Mouse (Mus musculus): ENCODE data around the gene Arhgap30. TPM values are rescaled to one million over a fixed set of nuclear protein-coding genes. Genes with fewer than 3 reads are reported as not detected.
A peak's percentile ranks its signal among the peaks of the same experiment; 100 is the strongest.

Arhgap30 gene
- polyA plus RNA-seq, 1 experiment from 2014 or later: 1.1 TPM

DNA sequence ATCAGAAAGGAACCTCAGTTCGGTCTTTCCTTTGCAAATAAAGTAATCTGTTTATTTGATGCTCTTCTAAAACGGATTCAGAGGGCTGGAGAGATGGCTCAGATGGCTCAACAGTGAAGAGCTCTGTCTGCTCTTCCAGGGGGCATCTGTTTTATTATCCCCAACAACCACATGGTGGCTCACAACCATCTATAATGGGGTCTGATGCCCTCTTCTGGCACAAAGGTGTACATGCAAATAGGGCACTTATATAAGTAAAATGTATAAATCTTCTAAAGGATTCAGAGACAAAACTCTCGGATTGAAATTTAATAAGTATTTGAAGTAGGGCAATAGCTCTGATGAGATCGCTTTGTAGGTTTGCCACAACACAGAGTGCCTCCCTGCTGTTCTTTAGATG lies 30.3 kb upstream of the Arhgap30 start:
- Histone ChIP-seq H3K4me1 (peaks cover 11% of the 10 kb centered on the region; the same call in 1 of the 2 replicates), H3K4me3 (no peak overlapping the region), H3K27me3 (no peaks in the 10 kb centered on the region), H3K9ac (no peak overlapping the region), H3K9me3 (no peaks in the 10 kb centered on the region), H3K4me2 (replicated peaks) (no peak overlapping the region), H3K36me3 (peaks cover 20% of the 10 kb centered on the region), H3K27ac (no peak overlapping the region)
- 74% methylated on average over 4 of the region's 4 CpGs for WGBS
- no peak for ATAC-seq (ENCODE audit: insufficient number of reproducible peaks, insufficient read depth, low FRiP score, low TSS enrichment)

DNA sequence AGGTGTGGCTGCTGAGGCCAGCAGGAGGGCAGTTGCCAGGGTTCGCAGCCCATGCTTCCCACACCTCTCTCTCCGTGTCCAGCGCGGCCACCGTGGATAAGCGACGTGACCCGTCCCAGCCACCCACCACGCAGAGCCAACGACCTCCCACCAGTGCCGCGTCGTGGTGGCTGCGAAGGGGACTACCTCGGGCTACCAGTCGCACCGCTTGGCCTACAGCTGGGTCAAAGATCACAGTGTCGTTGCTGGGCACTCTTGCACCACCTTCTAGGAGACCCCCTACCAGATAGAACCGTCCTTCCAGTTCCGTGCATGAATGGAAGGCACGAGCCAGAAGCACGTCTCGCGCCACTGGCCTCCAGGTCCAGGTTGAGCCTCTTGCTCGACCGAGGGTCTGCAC lies 28.5 kb upstream of the Arhgap30 start:
- ATAC-seq (ENCODE audit: insufficient number of reproducible peaks, insufficient read depth, low FRiP score, low TSS enrichment): peak; percentile 54; the same call in 1 of the 2 replicates
- Histone ChIP-seq H3K27me3 (no peaks in the 10 kb centered on the region), H3K27ac (0 out of 2 replicates have a peak overlapping the region, but pooled peaks have one; percentile 26), H3K4me2 (replicated peaks) (peak overlapping the region; percentile 72), H3K4me1 (peaks cover 11% of the 10 kb centered on the region; the same call in 1 of the 2 replicates), H3K4me3 (peak overlapping the region; percentile 52), H3K9ac (peak overlapping the region; percentile 67), H3K36me3 (peaks cover 20% of the 10 kb centered on the region), H3K9me3 (no peaks in the 10 kb centered on the region)
- WGBS: 7% methylated on average over 22 of the region's 26 CpGs

DNA sequence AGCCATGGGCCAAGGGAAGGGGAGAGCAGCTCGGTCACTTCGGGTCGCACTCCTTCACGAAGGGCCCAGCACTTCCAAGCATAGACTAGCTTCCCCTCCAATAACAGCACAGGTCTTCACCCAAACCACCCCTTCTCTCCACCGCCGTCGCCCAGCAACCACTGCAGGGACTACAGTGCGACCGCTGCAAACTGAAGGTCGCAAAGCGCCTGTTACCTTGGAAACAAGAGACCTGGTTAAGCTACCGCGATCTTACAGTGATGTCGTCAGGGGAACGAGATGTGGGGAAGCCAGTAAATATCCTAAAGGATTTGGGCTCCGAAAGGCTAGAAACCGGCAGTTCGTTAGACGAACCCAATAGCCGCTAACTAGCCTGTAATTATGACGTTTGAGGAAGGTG lies 28.1 kb upstream of the Arhgap30 start, which contains the start of gene Klhdc9:
Gene Klhdc9 (minus strand): TSS at position 143 of the 400 bp plus-strand sequence.
- WGBS: under 1% methylated on average over 21 of the region's 21 CpGs
- peak within 1 kb of the TSS; percentile 63; the same call in 1 of the 2 replicates for H3K27ac ChIP-seq
- peak within 1 kb of the TSS; percentile 72 for H3K4me2 ChIP-seq (replicated peaks)
- peaks cover 20% of the 10 kb centered on the region for H3K36me3 ChIP-seq
- ATAC-seq (ENCODE audit: insufficient number of reproducible peaks, insufficient read depth, low FRiP score, low TSS enrichment): peak; percentile 92
- peak within 1 kb of the TSS; percentile 52 for H3K4me3 ChIP-seq
- H3K9ac ChIP-seq: peak within 1 kb of the TSS; percentile 67
- no peaks in the 10 kb centered on the region for H3K9me3 ChIP-seq
- peaks cover 11% of the 10 kb centered on the region; the same call in 1 of the 2 replicates for H3K4me1 ChIP-seq
- H3K27me3 ChIP-seq: no peaks in the 10 kb centered on the region

DNA sequence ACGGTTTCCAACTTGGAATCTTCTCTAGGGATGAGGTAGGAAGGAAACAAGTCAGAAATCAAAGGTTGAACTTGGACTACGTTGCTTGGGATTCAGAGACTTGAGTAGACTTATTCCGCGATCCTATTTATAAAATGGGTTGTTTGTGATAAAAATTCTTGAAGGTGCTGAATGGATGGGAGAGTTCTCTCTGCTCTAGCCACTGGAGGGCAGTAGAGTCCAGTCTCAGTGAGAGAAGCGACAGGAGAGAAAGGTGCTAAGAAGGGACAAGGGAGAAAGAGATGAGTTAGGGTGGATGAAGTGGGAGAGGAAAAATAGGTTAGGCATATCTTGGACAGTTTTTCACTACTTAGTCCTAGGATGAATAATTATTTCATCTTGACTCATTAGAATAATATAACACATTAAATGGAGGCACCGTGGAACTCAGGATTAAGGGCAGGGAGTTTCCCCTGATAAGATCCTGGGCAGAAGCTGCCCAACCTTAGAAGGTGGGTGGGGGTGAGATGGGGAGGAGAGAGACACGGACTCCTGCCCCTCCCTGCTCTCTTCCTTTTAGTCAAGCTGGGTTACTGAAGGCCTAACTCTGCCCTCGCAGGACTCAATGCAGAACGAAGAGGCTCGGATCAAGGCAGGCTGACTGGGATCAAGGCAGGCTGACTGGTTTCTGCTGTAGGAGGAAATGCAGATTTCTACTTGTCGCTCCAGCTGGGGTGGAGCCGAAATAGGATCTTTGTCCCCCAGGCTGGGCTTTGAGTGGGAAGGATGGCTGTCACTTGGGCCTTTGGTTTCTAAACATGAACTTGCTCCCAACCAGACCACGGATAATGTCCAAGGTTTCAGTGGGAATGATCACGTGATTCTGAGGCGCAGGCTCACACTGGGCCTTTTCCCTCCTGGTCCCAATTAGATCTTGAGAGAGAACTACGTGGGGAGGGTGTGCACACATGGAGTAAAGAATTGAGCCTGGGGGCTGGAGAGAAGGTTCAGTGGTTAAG lies 27.3 kb upstream of the Arhgap30 start:
- H3K9me3 ChIP-seq: no peaks in the 10 kb centered on the region
- WGBS: 23% methylated on average over 16 of the region's 16 CpGs
- H3K9ac ChIP-seq: peak overlapping the region; percentile 67
- no peaks in the 10 kb centered on the region for H3K27me3 ChIP-seq
- no peak; the same call in 1 of the 2 replicates for ATAC-seq (ENCODE audit: insufficient number of reproducible peaks, insufficient read depth, low FRiP score, low TSS enrichment)
- H3K4me2 ChIP-seq (replicated peaks): peak overlapping the region; percentile 72
- H3K36me3 ChIP-seq: peaks cover 18% of the 10 kb centered on the region
- peak overlapping the region; percentile 63; the same call in 1 of the 2 replicates for H3K27ac ChIP-seq
- H3K4me3 ChIP-seq: peak overlapping the region; percentile 52
- H3K4me1 ChIP-seq: peaks cover 11% of the 10 kb centered on the region; the same call in 1 of the 2 replicates

DNA sequence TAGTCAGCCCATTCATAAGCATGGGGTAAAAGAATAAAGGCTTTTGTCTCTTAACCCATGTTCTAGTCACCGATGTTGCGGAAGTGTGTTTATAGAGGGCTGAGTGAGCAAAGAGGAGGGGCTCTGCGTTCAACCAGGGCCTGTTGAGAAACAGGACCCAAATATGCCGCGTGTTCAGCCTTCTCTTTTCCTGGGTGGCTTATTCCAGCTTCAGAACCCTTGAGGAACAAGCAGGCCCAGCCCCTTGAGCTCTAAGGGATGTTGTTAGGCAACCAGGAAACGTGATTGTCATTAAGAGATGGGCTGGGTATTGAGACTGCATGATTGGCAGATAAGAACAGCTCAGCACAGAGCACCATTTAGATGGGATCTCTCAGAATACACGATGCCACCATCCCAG lies 22.8 kb upstream of the Arhgap30 start:
- no peaks in the 10 kb centered on the region for H3K9me3 ChIP-seq
- no peak for ATAC-seq (ENCODE audit: insufficient number of reproducible peaks, insufficient read depth, low FRiP score, low TSS enrichment)
- no peak overlapping the region for H3K4me2 ChIP-seq (replicated peaks)
- WGBS: 66% methylated on average over 7 of the region's 7 CpGs
- H3K27me3 ChIP-seq: 0 out of 2 replicates have a peak, but pooled peaks cover 4% of the 10 kb centered on the region
- H3K9ac ChIP-seq: no peak overlapping the region
- H3K27ac ChIP-seq: no peak overlapping the region
- no peak overlapping the region for H3K4me3 ChIP-seq
- peaks cover 6% of the 10 kb centered on the region; the same call in 1 of the 2 replicates for H3K4me1 ChIP-seq
- H3K36me3 ChIP-seq: no peaks in the 10 kb centered on the region

DNA sequence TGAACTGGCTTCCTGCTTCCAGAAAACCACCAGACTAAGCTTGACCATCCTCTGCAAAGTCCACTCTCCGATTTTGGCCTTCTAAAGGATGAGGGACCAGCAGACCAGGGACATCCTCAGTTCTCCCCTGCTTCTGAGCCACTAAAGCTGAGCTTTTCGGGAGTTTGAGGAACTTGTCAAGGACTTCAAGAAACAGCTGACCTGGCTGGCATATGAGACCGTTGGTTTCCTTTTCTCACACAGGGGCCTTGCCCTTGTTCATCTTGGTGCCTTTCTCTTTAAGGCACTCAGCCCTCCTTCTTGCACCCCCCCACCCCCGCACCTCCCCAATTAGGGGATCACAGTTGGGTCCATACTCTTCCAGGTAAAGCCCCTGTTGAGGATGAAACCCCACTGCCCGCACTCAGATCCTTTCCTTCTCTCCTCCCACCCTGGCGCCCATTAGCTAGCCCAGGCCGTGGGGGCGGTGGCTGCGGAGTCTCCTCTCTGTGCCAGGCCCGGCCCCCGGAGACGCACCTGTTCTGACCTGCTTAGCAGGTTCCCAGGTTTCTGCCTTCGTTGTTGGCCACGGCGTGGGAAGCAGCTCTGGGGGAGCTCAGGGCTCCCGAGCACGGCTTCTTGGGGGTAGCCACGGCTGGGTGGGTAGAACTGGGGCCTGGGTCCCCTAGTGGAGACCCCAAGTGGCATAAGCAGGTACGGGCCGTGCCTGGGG lies 18.8 kb upstream of the Arhgap30 start, which contains the start of gene Nectin4:
Gene Nectin4 (plus strand): TSS at position 255 of the 712 bp plus-strand sequence.
- Histone ChIP-seq H3K4me3 (peak within 1 kb of the TSS; percentile 15; the same call in 1 of the 2 replicates), H3K27ac (no peak within 1 kb of the TSS), H3K4me2 (replicated peaks) (peak within 1 kb of the TSS; percentile 9; the same call in 1 of the 2 replicates)

DNA sequence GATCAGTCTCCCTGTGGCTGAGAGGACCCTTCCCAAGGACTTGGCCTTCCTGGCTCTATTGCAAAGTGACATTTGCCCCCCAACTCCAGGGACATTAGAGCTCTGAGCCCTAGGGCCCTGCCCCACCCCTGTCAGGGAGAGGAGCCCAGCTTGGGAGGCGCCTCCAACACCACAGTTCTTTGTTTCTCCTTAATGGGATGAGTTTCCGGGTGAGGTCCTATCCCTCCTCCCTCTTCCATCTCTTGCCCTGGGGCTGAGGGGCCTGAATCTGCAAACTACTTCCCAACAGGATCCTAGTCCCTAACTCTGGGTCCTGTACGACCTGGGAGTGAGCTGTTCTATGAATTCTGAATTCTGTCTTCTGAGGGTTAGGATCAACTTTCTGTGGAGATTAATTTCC lies 15.9 kb upstream of the Arhgap30 start:
- H3K27me3 ChIP-seq: 0 out of 2 replicates have a peak, but pooled peaks cover 4% of the 10 kb centered on the region
- no peak overlapping the region for H3K4me2 ChIP-seq (replicated peaks)
- no peak overlapping the region for H3K4me3 ChIP-seq
- ATAC-seq (ENCODE audit: insufficient number of reproducible peaks, insufficient read depth, low FRiP score, low TSS enrichment): no peak
- H3K4me1 ChIP-seq: peaks cover 12% of the 10 kb centered on the region
- H3K36me3 ChIP-seq: no peaks in the 10 kb centered on the region
- no peaks in the 10 kb centered on the region for H3K9me3 ChIP-seq
- H3K27ac ChIP-seq: no peak overlapping the region
- WGBS: 19% methylated on average over 3 of the region's 3 CpGs
- no peak overlapping the region for H3K9ac ChIP-seq

More for the DNA sequence above, 18.8 kb upstream of the Arhgap30 start, which contains the start of gene Nectin4:
- Histone ChIP-seq H3K4me1 (peaks cover 8% of the 10 kb centered on the region), H3K9me3 (no peaks in the 10 kb centered on the region), H3K36me3 (no peaks in the 10 kb centered on the region), H3K9ac (no peak within 1 kb of the TSS), H3K27me3 (0 out of 2 replicates have a peak, but pooled peaks cover 4% of the 10 kb centered on the region)
- no peak for ATAC-seq (ENCODE audit: insufficient number of reproducible peaks, insufficient read depth, low FRiP score, low TSS enrichment)
- 35% methylated on average over 20 of the region's 20 CpGs for WGBS

DNA sequence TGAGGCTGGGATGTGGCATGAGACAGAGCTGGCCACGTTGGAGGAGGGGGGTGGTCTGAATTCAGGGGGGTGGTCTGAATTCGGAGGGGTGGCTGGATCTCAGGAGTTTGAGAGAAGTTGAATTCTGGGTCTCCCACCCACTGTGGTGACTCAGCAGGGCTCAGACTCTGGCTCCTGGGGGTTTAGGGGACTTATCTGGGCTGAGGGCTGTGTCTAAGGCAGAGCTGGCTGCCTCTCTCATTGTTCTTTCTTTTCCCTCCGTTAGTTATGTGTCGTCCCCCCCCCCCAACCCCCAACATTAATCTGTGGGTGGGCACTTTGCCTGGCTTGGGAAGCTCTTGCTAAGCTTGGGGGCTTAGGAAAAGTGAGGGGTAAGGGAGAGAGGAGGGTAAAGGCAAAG lies 14.8 kb upstream of the Arhgap30 start:
- Histone ChIP-seq H3K4me1 (peaks cover 12% of the 10 kb centered on the region), H3K36me3 (no peaks in the 10 kb centered on the region), H3K27ac (0 out of 2 replicates have a peak overlapping the region, but pooled peaks have one; percentile 12), H3K9me3 (no peaks in the 10 kb centered on the region), H3K27me3 (0 out of 2 replicates have a peak, but pooled peaks cover 4% of the 10 kb centered on the region), H3K4me3 (no peak overlapping the region), H3K4me2 (replicated peaks) (no peak overlapping the region), H3K9ac (no peak overlapping the region)
- 0% methylated on average over 4 of the region's 4 CpGs for WGBS
- ATAC-seq (ENCODE audit: insufficient number of reproducible peaks, insufficient read depth, low FRiP score, low TSS enrichment): no peak

DNA sequence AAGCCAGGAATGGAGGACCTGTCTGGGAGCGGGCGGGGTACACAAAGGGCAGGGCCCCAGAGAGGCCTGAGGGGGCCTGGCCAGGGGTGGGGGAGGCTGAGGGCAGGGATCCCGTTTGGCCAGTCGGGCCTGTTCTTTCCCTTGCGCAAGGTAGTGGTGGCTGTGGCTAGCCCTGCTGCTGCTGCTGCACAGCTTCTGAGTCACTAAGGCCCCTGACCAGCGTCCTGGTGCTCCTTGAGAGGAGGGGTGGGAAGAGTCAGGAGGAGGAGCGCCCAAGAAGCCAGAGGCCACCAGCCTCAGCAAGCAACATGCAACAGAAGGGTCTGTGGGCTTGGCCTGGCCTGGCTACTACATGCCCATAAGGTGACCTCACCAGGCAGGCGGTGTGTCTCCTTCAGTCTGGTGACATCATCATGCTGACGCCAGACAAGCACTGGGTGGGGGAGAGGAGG lies 13.1 kb upstream of the Arhgap30 start:
- 35% methylated on average over 9 of the region's 9 CpGs for WGBS
- peak; percentile 32; the same call in 1 of the 2 replicates for ATAC-seq (ENCODE audit: insufficient number of reproducible peaks, insufficient read depth, low FRiP score, low TSS enrichment)
- Histone ChIP-seq H3K4me2 (replicated peaks) (no peak overlapping the region), H3K9ac (no peak overlapping the region), H3K36me3 (no peaks in the 10 kb centered on the region), H3K9me3 (no peaks in the 10 kb centered on the region), H3K4me3 (no peak overlapping the region), H3K27ac (no peak overlapping the region), H3K4me1 (peaks cover 20% of the 10 kb centered on the region), H3K27me3 (peaks cover 13% of the 10 kb centered on the region)

DNA sequence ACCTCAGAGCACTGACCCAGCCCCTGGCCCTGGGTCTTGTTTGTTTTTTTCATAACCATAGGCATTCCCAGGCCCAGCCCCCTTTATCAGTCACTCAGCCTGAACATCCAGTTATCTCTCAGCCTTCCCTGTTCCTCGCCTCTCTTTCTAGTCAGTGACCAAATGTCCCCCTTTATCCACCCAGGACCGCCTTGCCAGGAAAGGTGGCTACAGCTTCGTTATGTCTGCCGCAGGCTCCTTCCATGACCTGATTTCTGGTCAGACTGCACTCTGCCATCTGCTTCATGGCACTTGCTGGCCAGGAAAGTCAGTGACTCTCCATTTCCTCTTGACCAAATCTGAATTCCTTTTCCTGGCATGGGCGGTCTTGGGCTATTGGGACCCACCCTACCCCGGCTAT lies 10.5 kb upstream of the Arhgap30 start:
- peaks cover 13% of the 10 kb centered on the region for H3K27me3 ChIP-seq
- H3K27ac ChIP-seq: no peak overlapping the region
- no peaks in the 10 kb centered on the region for H3K36me3 ChIP-seq
- H3K9me3 ChIP-seq: no peaks in the 10 kb centered on the region
- ATAC-seq (ENCODE audit: insufficient number of reproducible peaks, insufficient read depth, low FRiP score, low TSS enrichment): no peak
- H3K4me2 ChIP-seq (replicated peaks): no peak overlapping the region
- WGBS: 86% methylated on average over 6 of the region's 6 CpGs
- H3K9ac ChIP-seq: no peak overlapping the region
- peaks cover 19% of the 10 kb centered on the region for H3K4me1 ChIP-seq
- H3K4me3 ChIP-seq: no peak overlapping the region

All from embryonic facial prominence, embryonic 12.5 days (tissue).